Mouse (Mus musculus) effector memory CD4-positive, alpha-beta T cell, adult 7 months (primary cell): Measurements from ENCODE around the gene Sprr3. TPM values are rescaled to one million over a fixed set of nuclear protein-coding genes. Genes with fewer than 3 reads are reported as not detected.

ENCODE experiments used
- polyA plus RNA-seq: library from polyadenylated mRNA; unstranded; fragments of 100-300 nt; shearing (Covaris generic); gene quantifications from one replicate; pipeline ENCODE4 v1.2.1, GENCODE M21; 2017

The Sprr3 gene
- polyA plus RNA-seq, result not detected

DNA sequence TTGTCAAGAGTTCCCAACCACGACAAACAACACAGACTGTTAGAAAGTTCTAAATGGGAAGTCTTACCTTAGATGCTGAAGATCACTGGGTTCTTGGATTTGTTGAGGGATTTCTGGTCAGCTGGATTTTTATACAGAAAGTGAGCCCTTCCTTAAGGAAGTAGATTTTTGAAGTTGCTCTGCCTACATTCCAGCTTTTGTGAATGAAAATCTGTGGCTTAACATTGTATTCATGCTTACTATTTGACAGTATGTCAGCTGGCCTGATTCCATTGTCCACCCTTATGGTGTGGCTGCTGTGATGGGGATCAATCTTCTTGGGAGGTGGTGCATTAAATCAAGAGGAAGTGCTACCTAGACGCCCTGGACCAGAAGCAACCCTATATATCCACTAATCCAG, at the start of gene Sprr3:
Gene Sprr3 (minus strand): TSS at position 101 of the 400 bp plus-strand sequence.

DNA sequence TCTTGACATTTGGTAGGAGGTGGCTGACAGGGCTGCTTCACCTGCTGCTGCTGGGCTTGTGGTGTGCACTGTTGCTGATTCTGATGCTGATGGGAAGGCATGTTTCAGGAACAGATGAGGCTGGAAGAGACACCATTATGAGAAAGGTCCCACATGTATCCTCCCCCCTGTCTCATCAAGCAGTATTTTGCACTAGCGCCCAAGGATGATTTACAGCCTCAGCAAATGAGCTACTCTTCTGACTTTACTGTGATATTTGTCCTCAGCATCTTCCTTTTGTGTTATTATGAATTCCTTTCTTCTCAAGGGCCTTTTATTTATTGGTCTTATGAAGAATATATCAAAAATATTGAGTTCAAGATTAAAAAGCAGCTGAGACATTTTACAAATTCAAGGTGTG, 41.9 kb upstream of the Sprr3 start, which contains the start of gene Sprr4:
Gene Sprr4 (minus strand): TSS at position 101 of the 400 bp plus-strand sequence.

DNA sequence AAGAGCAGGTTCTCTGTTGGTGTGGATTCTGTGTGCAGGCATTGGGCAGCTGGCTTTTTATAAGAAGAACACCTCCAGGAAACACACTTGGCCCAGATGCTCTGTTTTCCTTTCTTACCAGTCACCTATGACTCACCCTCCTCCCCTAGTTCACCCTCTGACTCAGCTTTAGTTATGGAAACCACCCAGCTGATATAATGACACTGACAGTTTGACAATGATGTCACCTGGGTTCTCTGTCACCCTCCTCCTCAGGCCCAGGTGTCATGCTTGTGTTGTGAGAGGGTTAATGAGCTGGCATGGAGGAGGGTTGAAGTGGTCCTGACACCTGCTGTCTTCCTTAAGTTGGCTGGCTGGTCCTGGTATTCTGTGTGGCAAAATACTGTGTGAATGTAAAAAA, 27.3 kb upstream of the Sprr3 start, which contains the start of gene Sprr1a:
Gene Sprr1a (minus strand): TSS at position 33 of the 400 bp plus-strand sequence.

DNA sequence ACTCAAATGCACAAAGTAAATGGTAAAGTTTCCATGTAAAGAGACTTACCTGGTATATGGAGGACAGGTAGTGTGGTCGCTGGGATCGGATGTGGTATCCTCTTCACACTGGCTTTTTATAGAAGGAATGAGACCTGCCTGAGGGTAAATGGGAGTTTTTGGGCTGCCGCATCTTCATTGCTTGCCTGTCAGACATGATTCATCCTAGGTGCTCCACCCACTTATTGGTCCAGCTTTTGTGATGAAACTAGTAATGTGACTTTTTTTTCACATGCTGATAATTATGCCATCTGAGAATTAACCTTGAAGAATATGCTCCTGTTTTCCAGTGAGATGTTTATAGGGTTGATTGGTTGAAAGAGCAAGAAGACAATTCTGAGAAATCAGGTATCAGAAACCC, 19.8 kb downstream of the Sprr3 start, which contains the start of gene Sprr1b:
Gene Sprr1b (minus strand): TSS at position 101 of the 400 bp plus-strand sequence.

DNA sequence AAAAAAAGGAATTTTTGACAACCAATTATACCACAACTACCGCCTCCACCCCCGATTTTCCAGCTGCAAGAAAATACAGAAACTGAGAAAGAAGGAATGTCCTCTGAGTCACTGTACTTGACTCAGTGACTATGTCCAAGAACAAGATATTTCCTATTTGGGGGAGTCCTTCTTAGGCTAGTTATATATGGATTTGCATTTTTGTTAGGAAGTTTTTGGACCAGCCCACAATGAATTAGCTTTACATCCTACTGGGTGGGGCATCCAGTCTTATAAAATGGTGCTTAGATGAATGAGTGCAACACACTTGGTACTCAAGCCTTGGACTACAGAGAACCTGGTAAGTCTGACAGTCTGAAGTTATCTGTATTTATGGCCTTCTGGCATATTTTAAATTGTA, 26.2 kb downstream of the Sprr3 start, which contains the start of gene Sprr2k:
Gene Sprr2k (plus strand): TSS at position 301 of the 400 bp plus-strand sequence.

DNA sequence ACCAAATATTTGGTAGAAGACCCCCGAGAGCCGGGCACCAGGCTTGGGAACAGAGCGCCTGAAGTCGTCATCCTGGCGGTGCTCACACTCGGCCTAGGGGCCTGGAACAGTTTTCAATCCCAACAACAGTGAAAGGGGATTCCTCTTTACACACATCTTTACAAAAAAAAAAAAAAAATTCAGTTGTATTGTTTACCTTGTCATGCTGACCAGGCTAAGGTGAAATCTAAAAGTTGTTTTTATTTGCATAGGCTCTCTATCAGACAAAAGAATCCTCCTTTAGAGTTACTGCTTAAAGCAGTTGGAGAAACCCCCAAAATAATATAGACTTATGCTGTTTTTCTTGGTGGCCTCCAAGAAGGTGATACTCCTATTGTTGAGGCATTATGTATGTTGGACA, 29.2 kb downstream of the Sprr3 start, which contains the start of gene Gm9774:
Gene Gm9774 (minus strand): TSS at position 101 of the 400 bp plus-strand sequence.

DNA sequence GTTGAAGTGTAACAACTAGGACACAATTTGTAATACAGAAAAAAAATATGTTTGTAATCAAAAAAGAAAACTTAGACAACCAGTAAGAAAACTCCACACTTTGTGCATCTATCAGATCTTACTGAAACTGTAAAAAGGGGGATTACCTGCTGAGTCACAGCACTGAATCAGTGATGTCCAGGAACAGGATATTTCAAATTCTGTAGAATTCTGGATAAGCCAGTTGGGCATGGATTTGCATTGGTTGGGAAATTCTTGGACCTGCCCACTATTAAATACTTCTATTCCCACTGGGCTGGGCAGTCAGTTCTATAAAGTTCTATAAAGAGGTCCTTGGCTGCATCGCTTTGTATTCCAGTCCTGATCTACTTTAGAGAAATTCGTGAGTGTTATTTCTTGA, 40.7 kb downstream of the Sprr3 start, which contains the start of gene Sprr2j-ps:
Gene Sprr2j-ps (plus strand): TSS at position 301 of the 400 bp plus-strand sequence.

DNA sequence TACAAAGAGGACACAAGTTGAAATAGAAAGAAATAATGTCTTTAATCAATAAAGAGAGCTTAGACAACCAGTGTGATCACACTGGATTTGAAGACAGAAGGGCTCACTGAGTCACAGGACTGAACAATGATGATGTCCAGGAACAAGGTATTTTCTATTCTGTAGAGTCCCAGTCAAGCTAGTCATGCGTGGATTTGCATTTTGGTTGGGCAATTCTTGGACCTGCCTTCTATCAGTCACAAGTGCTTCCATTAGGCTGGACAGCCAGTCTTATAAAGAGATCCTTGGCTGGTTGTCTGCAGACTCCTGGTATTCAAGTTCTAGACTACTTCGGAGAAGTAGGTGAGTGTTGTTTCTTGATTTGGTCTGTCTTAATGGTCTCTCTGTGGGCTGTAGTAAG, 50.8 kb downstream of the Sprr3 start, which contains the start of gene Sprr2i:
Gene Sprr2i (plus strand): TSS at position 301 of the 400 bp plus-strand sequence.

Other genes starting within 250 kb of the Sprr3 start
- not detected for gene Sprr2a1, start 242.9 kb downstream of the Sprr3 start, polyA plus RNA-seq
- gene Sprr2a2, start 242.8 kb downstream of the Sprr3 start, polyA plus RNA-seq, result not detected
- not detected for gene Sprr2a3, start 173.3 kb downstream of the Sprr3 start, polyA plus RNA-seq
- not detected for gene Sprr2b, start 142.1 kb downstream of the Sprr3 start, polyA plus RNA-seq
- gene Sprr2d, start 119.6 kb downstream of the Sprr3 start, polyA plus RNA-seq, result not detected
- gene Sprr2e, start 106.6 kb downstream of the Sprr3 start, polyA plus RNA-seq, result not detected
- not detected for gene Sprr2f, start 93.5 kb downstream of the Sprr3 start, polyA plus RNA-seq
- not detected for gene Sprr2h, start 73.0 kb downstream of the Sprr3 start, polyA plus RNA-seq
- gene Sprr2i, start 50.7 kb downstream of the Sprr3 start, polyA plus RNA-seq, result not detected
- not detected for gene Sprr2j-ps, start 40.6 kb downstream of the Sprr3 start, polyA plus RNA-seq
- 27.2 TPM for gene Gm9774, start 29.3 kb downstream of the Sprr3 start, polyA plus RNA-seq
- gene Sprr2k, start 26.1 kb downstream of the Sprr3 start, polyA plus RNA-seq, result not detected
- gene Sprr1b, start 19.9 kb downstream of the Sprr3 start, polyA plus RNA-seq, result not detected
- gene Sprr1a, start 27.2 kb upstream of the Sprr3 start, polyA plus RNA-seq, result not detected
- gene Sprr4, start 41.8 kb upstream of the Sprr3 start, polyA plus RNA-seq, result not detected
- not detected for gene 2310046K23Rik, start 75.8 kb upstream of the Sprr3 start, polyA plus RNA-seq
- gene Ivl, start 115.0 kb upstream of the Sprr3 start, polyA plus RNA-seq, result not detected
- not detected for gene Smcp, start 130.3 kb upstream of the Sprr3 start, polyA plus RNA-seq
- gene 2210017I01Rik, start 148.8 kb upstream of the Sprr3 start, polyA plus RNA-seq, result not detected
- not detected for gene Lce6a, start 162.9 kb upstream of the Sprr3 start, polyA plus RNA-seq
- not detected for gene Lce1a1, start 189.6 kb upstream of the Sprr3 start, polyA plus RNA-seq
- not detected for gene Lce1b, start 198.2 kb upstream of the Sprr3 start, polyA plus RNA-seq
- gene Lce1a2, start 211.6 kb upstream of the Sprr3 start, polyA plus RNA-seq, result not detected
- not detected for gene Lce1c, start 220.5 kb upstream of the Sprr3 start, polyA plus RNA-seq
- not detected for gene Lce1d, start 228.5 kb upstream of the Sprr3 start, polyA plus RNA-seq